Mouse (Mus musculus) layer of hippocampus, postnatal 25 days (tissue): ENCODE results near the gene Snx10. TPM values are rescaled to one million over a fixed set of nuclear protein-coding genes. Genes with fewer than 3 reads are reported as not detected.

Experiments
- DNase-seq, 2 experiments: peaks; one replicate each; pipeline ENCODE4 v3.0.0; 2022; ENCODE audit warnings: mixed read lengths in 2 of 2, low spot score in 1 of 2; ENCODE audit errors: extremely low spot score in 1 of 2
- microRNA-seq, 2 experiments: library from miRNA; unstranded; fragments of <30 nt; microRNA quantifications; one replicate each; pipeline ENCODE4 v1.2.0; 2021
- total RNA-seq, 2 experiments: library from RNA; stranded (reverse); gene quantifications; 2 replicates each; pipeline ENCODE4 v1.2.3; 2021

Gene Snx10
- total RNA-seq, 2 experiments from 2014 or later, result 99.1 to 114 TPM

GRCm38 (mm10) chr6:51632928-51633662, 109.4 kb downstream of the Snx10 start:
- no peak for DNase-seq

GRCm38 (mm10) chr6:51633663-51634362, 110.1 kb downstream of the Snx10 start:
- DNase-seq, result no peak

GRCm38 (mm10) chr6:51636019-51636568, 112.4 kb downstream of the Snx10 start:
- DNase-seq, result no peak

Small RNA genes lying within 50 kb of the gene (microRNA-seq; reads per million reads assigned to microRNA genes)
- 0 reads per million in 2 experiments for gene Gm22914

Other genes starting within 250 kb of the Snx10 start
- 1 to 10 TPM; 2.9 to 4.4 TPM for gene Nfe2l3, start 91.2 kb upstream of the Snx10 start, total RNA-seq
- gene Hnrnpa2b1, start 54.0 kb upstream of the Snx10 start, total RNA-seq, result 100 to 1,000 TPM; 444 to 529 TPM
- 100 to 1,000 TPM; 138 to 145 TPM for gene Cbx3, start 53.5 kb upstream of the Snx10 start, total RNA-seq